Mouse (Mus musculus) liver, embryonic 13.5 days (tissue): Measurements from ENCODE around the gene Abcb9. TPM values are rescaled to one million over a fixed set of nuclear protein-coding genes. Genes with fewer than 3 reads are reported as not detected.

Source experiments
- ATAC-seq: fragments of 200-750 bp; cut with Nextera tagmentation; 2 replicates; pipeline ENCODE4 v1.8.0; 2017; ENCODE audit warnings: low read depth, mild to moderate bottlenecking, moderate number of reproducible peaks, moderate library complexity
- DNase-seq: peaks from one replicate; pipeline ENCODE4 v3.0.0; 2022
- H3K27ac ChIP-seq: fragments of 300-500 bp; sonication (generic); 2 replicates; pipeline ENCODE4 v1.5.1; 2015; ENCODE audit warnings: moderate library complexity, mild to moderate bottlenecking, inconsistent platforms
- H3K27me3 ChIP-seq: fragments of 300-500 bp; sonication (generic); 2 replicates; pipeline ENCODE4 v1.6.1; 2015; ENCODE audit warnings: mild to moderate bottlenecking, inconsistent platforms
- H3K36me3 ChIP-seq: fragments of 300-500 bp; sonication (generic); 2 replicates; pipeline ENCODE4 v1.6.1; 2015; ENCODE audit warnings: mild to moderate bottlenecking, inconsistent platforms
- H3K4me1 ChIP-seq: fragments of 300-500 bp; sonication (generic); replicated peaks from 2 replicates; pipeline ENCODE4 v1.6.1; 2015; ENCODE audit warnings: inconsistent platforms
- H3K4me2 ChIP-seq: fragments of 300-500 bp; sonication (generic); 2 replicates; pipeline ENCODE4 v1.6.1; 2015; ENCODE audit warnings: inconsistent platforms, mild to moderate bottlenecking, moderate library complexity
- H3K4me3 ChIP-seq: fragments of 300-500 bp; sonication (generic); replicated peaks from 2 replicates; pipeline ENCODE4 v1.5.1; 2015; ENCODE audit warnings: mild to moderate bottlenecking, inconsistent platforms
- H3K9ac ChIP-seq: fragments of 300-500 bp; sonication (generic); 2 replicates; pipeline ENCODE4 v1.6.1; 2015; ENCODE audit warnings: mild to moderate bottlenecking, inconsistent platforms
- H3K9me3 ChIP-seq: fragments of 300-500 bp; sonication (generic); replicated peaks from 2 replicates; pipeline ENCODE4 v1.6.1; 2016; ENCODE audit warnings: inconsistent platforms
- WGBS: fragments of 180-500 bp; shearing (Covaris S2); methylation state at CpG from one replicate; pipeline ENCODE4 v1.1.7; 2015; ENCODE audit not compliant: insufficient replicate concordance; 5-methylcytosine and 5-hydroxymethylcytosine counted together
- polyA plus RNA-seq: library from polyadenylated mRNA; unstranded; fragments of >200 nt; fragmentation: Nextera tagmentation; extraction: Ambion mirVana; gene quantifications from 2 replicates; pipeline ENCODE4 v1.2.1, GENCODE M21; 2015

Abcb9 gene
- polyA plus RNA-seq, 1 experiment from 2014 or later = 4.6 TPM

DNA sequence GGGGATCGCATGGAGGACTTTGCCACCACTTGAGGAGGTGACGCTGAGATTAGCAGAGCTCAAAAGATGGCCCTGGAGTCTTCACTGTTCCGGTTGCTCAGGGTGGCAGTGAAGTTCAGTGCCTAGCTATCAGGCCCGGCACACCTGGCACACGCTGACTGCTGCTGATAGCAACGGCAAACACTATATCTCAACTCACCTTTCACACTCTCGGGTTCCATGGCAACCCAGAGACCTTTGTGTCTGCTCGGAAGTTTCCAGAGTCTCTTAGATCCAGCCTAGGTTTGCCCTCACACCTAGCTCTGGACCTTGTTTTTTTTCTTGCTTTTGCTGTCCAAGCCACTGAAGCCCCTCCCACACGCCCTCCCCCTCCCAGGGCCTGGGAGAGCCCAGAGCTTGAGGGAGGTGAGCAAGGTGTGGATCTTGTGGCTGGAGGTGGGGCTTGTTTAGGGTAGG lies 3.6 kb downstream of the Abcb9 start:
- H3K4me1 ChIP-seq = peaks cover 65% of the 10 kb centered on the region
- H3K4me3 ChIP-seq = peak overlapping the region; percentile 41

DNA sequence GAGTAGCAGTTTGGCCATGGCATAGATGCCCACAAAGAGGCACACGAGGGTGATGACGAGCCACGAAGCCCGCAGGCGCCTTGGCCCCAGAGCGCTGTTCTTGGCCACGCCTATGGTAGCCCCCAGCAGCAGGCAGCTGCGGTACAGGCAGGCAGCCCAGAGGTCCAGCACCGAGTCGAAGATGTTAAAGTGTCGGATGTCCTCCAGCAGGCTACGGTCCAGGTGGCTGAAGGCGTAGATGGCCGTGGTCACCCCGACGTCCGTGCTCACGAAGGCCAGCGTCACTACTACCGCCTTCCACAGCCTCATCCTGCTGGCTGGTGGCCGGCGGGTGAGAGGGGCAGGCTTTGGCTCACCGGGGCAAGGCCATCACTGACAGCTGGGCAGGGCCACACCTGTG lies 5.7 kb downstream of the Abcb9 start:
- no peak overlapping the region for H3K4me2 ChIP-seq
- H3K4me3 ChIP-seq = no peak overlapping the region

More for the DNA sequence above, 3.6 kb downstream of the Abcb9 start:
- peak overlapping the region; percentile 79 for H3K9ac ChIP-seq
- H3K9me3 ChIP-seq = no peaks in the 10 kb centered on the region
- ATAC-seq = peak; percentile 77
- peaks cover 13% of the 10 kb centered on the region for H3K36me3 ChIP-seq
- peak; percentile 76 for DNase-seq
- H3K27ac ChIP-seq = peak overlapping the region; percentile 93
- H3K27me3 ChIP-seq = no peaks in the 10 kb centered on the region
- H3K4me2 ChIP-seq = peak overlapping the region; percentile 85
- 12% methylated on average over 9 of the region's 9 CpGs for WGBS

GRCm38 (mm10) chr5:124086876-124087275 lies 8.7 kb downstream of the Abcb9 start:
- no peak overlapping the region for H3K4me2 ChIP-seq
- no peaks in the 10 kb centered on the region for H3K9me3 ChIP-seq
- peaks cover 26% of the 10 kb centered on the region for H3K4me1 ChIP-seq
- no peak for DNase-seq
- H3K36me3 ChIP-seq = peaks cover 13% of the 10 kb centered on the region
- 71% methylated on average over 4 of the region's 4 CpGs for WGBS
- H3K27ac ChIP-seq = no peak overlapping the region
- no peak for ATAC-seq
- H3K27me3 ChIP-seq = no peaks in the 10 kb centered on the region
- H3K9ac ChIP-seq = no peak overlapping the region
- H3K4me3 ChIP-seq = no peak overlapping the region

More for the DNA sequence above, 5.7 kb downstream of the Abcb9 start:
- ATAC-seq (no peak), DNase-seq (no peak)
- H3K36me3 ChIP-seq = peaks cover 13% of the 10 kb centered on the region
- H3K9me3 ChIP-seq = no peaks in the 10 kb centered on the region
- H3K27ac ChIP-seq = no peak overlapping the region
- no peaks in the 10 kb centered on the region for H3K27me3 ChIP-seq
- peaks cover 50% of the 10 kb centered on the region for H3K4me1 ChIP-seq
- WGBS = 83% methylated on average over 23 of the region's 23 CpGs
- H3K9ac ChIP-seq = no peak overlapping the region

DNA sequence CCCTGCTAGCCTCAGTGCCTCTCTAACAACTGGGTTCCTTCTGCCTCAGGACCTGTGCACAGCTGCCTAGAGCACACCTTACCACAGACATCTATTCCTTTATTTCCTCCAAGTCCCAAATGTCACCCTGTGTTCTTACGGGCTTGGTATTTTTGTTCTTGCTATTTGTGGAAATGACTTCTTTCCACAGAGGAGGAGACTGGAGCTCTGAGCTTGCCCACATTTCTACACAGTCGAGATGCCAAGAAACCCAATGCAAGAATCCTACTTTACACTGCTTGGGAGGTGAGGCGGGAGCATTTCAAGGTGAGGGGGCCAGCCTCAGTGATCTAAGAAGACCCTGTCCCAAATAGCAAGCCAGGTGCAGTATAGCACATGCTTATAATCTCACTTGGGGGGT lies 10.1 kb downstream of the Abcb9 start:
- Histone ChIP-seq H3K4me3 (no peak overlapping the region), H3K4me2 (no peak overlapping the region), H3K36me3 (peaks cover 13% of the 10 kb centered on the region), H3K9ac (no peak overlapping the region), H3K27ac (peak overlapping the region; percentile 9; the same call in 1 of the 2 replicates), H3K27me3 (no peaks in the 10 kb centered on the region), H3K9me3 (no peaks in the 10 kb centered on the region), H3K4me1 (peaks cover 25% of the 10 kb centered on the region)
- 63% methylated on average over 3 of the region's 3 CpGs for WGBS
- ATAC-seq = no peak
- no peak for DNase-seq

- DNase-seq (peak; percentile 71), ATAC-seq (peak; percentile 69)
- H3K27ac ChIP-seq = no peak overlapping the region; the same call in 1 of the 2 replicates
- H3K4me3 ChIP-seq = no peak overlapping the region
- no peaks in the 10 kb centered on the region for H3K9me3 ChIP-seq
- no peak overlapping the region for H3K9ac ChIP-seq
- H3K27me3 ChIP-seq = no peaks in the 10 kb centered on the region
- WGBS = 41% methylated on average over 11 of the region's 11 CpGs
- H3K4me2 ChIP-seq = no peak overlapping the region
- peaks cover 27% of the 10 kb centered on the region for H3K4me1 ChIP-seq
- H3K36me3 ChIP-seq = peaks cover 9% of the 10 kb centered on the region
Observed at GRCm38 (mm10) chr5:124084588-124085173, 10.9 kb downstream of the Abcb9 start.

DNA sequence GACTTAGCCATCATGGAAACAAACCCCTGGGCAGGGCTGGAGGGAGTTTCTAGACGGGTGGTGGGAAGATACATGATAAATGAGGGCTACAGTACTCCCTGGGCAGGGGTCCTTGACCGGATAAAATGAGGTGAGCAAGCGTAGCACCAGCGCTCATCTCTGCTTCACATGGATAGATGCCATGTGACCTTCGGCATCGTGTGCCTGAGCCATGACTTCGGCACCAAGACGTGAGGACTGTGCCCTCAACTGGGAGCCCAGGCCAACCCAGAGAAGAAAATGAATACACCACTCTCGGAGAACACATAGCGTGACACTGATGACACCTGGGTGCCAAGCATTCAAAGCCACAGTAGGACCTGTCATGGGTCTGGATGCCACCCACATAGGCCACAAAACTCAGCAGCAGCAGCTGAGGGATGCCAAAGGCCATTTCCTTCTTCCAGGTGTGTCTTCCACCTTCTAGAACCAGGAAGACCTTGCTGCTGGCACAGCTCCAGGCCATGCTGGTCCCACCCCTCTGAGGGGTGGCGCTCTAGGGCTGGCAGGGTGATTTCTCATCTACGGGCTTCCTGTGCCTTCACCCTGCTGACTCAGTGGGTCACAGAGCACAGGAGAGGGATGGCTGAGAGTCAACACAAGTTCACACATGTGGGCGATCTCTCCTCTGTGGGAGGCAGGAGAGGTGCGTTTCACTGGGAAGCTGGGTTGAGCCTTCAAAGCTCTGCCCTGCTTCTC lies 11.6 kb downstream of the Abcb9 start:
- H3K4me2 ChIP-seq = no peak overlapping the region
- no peaks in the 10 kb centered on the region for H3K27me3 ChIP-seq
- DNase-seq (no peak), ATAC-seq (no peak)
- WGBS = 78% methylated on average over 14 of the region's 14 CpGs
- H3K36me3 ChIP-seq = 0 out of 2 replicates have a peak, but pooled peaks cover 3% of the 10 kb centered on the region
- H3K4me1 ChIP-seq = peaks cover 34% of the 10 kb centered on the region
- no peaks in the 10 kb centered on the region for H3K9me3 ChIP-seq
- no peak overlapping the region; the same call in 1 of the 2 replicates for H3K27ac ChIP-seq
- no peak overlapping the region for H3K9ac ChIP-seq
- H3K4me3 ChIP-seq = no peak overlapping the region

- H3K9ac ChIP-seq = no peak overlapping the region
- ATAC-seq = no peak
- H3K4me2 ChIP-seq = no peak overlapping the region
- no peak for DNase-seq
- no peak overlapping the region for H3K4me3 ChIP-seq
- H3K4me1 ChIP-seq = peaks cover 39% of the 10 kb centered on the region
- no peaks in the 10 kb centered on the region for H3K9me3 ChIP-seq
- 81% methylated on average over 17 of the region's 17 CpGs for WGBS
- no peaks in the 10 kb centered on the region for H3K36me3 ChIP-seq
- no peaks in the 10 kb centered on the region for H3K27me3 ChIP-seq
- no peak overlapping the region for H3K27ac ChIP-seq
Observed at GRCm38 (mm10) chr5:124082941-124083688, 12.5 kb downstream of the Abcb9 start.

DNA sequence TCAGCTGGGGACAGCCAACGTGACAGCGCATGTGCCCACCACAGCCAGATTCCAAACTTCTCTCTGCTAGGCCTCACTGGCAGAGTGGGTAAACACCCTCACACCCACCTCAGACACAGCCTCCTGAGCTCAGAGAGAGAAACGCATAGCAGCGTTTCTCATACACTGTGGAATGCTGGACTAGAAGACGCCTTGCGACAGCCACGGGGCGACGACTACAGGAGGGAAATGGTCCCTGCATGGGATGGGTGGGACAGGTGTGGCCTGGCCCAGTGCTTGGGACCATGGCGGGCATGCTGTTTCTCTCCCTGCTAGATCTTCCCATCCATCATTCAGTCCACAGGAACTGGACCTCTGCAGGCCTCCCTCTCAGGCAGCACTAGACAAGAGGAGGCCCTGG lies 13.2 kb downstream of the Abcb9 start:
- DNase-seq (no peak), ATAC-seq (no peak)
- Histone ChIP-seq H3K9me3 (no peaks in the 10 kb centered on the region), H3K9ac (no peak overlapping the region), H3K27ac (no peak overlapping the region), H3K27me3 (no peaks in the 10 kb centered on the region), H3K36me3 (no peaks in the 10 kb centered on the region), H3K4me1 (peaks cover 45% of the 10 kb centered on the region), H3K4me2 (no peak overlapping the region), H3K4me3 (no peak overlapping the region)
- WGBS = 82% methylated on average over 10 of the region's 10 CpGs

- H3K9ac ChIP-seq = no peak overlapping the region
- H3K4me2 ChIP-seq = no peak overlapping the region
- H3K4me3 ChIP-seq = no peak overlapping the region
- H3K4me1 ChIP-seq = peaks cover 71% of the 10 kb centered on the region
- H3K27ac ChIP-seq = no peak overlapping the region
- WGBS = 54% methylated on average over 17 of the region's 17 CpGs
- DNase-seq (no peak), ATAC-seq (no peak)
- no peaks in the 10 kb centered on the region for H3K27me3 ChIP-seq
- no peaks in the 10 kb centered on the region for H3K36me3 ChIP-seq
- H3K9me3 ChIP-seq = no peaks in the 10 kb centered on the region
Observed at GRCm38 (mm10) chr5:124079880-124080279, 15.7 kb downstream of the Abcb9 start.

GRCm38 (mm10) chr5:124078794-124079416 lies 16.7 kb downstream of the Abcb9 start:
- Histone ChIP-seq H3K27ac (no peak overlapping the region), H3K4me2 (no peak overlapping the region), H3K9me3 (no peaks in the 10 kb centered on the region), H3K27me3 (no peaks in the 10 kb centered on the region), H3K4me3 (no peak overlapping the region), H3K4me1 (peaks cover 73% of the 10 kb centered on the region), H3K36me3 (no peaks in the 10 kb centered on the region), H3K9ac (no peak overlapping the region)
- ATAC-seq (no peak), DNase-seq (no peak)
- WGBS = 67% methylated on average over 9 of the region's 9 CpGs
